Mouse (Mus musculus) CD4-positive, CD25-positive, alpha-beta regulatory T cell, adult 4 months (primary cell): ENCODE results near the gene Snapc3. TPM values are rescaled to one million over a fixed set of nuclear protein-coding genes. Genes with fewer than 3 reads are reported as not detected.
"Not testable (repeated sequence)": the region's sequence is repeated elsewhere in the genome, so short reads cannot be mapped to it uniquely, and the experiment has no call there.

Experiments used
- ATAC-seq: one replicate; pipeline ENCODE4 v1.8.0; 2017
- polyA plus RNA-seq, 2 experiments: library from polyadenylated mRNA; unstranded; fragments of 100-300 nt; shearing (Covaris generic); gene quantifications; one replicate each; pipeline ENCODE4 v1.2.1; 2017

Gene Snapc3
- polyA plus RNA-seq, 2 experiments from 2014 or later = 39.8 to 48.2 TPM

DNA sequence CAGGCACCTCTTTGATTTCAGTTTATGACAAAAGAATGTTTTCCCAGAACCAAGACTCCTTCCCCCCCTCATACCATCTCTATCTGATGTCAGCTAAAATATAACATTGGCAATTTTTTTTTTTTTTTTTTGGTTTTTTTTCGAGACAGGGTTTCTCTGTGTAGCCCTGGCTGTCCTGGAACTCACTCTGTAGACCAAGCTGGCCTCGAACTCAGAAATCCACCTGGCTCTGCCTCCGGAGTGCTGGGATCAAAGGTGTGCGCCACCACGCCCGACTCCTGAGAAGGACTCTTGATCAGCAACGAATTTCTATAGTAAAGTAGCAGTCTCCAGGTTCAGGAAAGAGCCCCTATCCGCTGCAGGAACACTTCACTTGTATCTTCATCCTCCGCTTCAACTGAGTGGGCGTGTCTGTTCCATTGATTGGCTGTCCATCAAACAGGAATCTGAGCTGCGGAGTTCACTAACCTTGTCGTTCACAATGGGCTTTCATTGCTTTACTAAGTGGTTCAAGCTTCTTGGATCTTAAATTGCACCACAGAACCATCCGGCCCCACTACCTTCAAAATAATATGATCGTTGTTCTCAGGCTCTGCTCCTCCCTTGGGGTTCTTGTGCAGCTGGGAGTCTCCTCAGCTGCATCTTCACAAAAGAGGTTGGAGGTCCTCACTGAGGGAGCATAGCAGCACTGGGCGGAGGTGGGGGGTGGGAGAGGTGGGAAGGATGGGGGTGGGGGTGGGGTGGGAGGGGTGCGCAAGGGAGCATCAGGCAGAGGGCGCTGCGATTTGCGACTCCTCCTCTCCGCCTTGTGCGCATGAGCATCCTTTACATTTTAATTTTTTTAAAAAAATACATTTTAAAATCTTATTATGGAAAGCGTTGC lies 82.9 kb downstream of the Snapc3 start:
- ATAC-seq = no peak

DNA sequence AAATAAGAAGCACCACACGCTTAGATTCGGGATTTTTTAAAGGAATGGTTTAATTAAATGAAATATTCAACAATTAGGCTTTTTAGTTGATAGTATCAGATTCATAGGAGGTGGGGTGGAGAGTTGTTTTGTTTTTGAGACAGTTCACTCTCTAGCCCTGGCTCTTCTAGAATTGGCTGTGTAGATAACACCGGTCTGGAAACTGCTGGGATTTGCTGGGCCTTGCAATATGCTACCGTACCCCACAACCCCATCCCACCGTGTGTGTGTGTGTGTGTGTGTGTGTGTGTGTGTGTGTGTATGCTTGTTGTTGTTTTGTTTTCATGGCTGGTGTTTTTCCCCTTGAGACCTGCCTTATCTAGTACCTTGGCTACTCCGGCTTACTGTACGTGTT lies 83.5 kb downstream of the Snapc3 start:
- no peak for ATAC-seq

DNA sequence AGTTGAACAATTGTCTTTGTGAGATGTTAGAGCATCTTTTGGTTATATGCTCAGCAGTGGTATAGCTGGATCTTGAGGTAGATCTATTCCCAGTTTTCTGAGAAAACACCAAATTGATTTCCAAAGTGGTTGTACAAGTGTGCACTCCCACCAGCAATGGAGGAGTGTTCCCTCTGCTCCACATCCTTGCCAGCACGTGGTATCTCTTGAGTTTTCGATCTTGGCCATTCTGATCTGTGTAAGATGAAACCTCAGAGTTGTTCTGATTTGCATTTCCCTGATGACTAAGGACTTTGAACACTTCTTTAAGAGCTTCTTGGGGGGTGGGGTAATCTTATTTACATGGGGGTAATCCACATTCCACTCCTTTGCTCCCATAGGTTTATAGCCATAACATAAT lies 92.1 kb downstream of the Snapc3 start:
- no peak for ATAC-seq

DNA sequence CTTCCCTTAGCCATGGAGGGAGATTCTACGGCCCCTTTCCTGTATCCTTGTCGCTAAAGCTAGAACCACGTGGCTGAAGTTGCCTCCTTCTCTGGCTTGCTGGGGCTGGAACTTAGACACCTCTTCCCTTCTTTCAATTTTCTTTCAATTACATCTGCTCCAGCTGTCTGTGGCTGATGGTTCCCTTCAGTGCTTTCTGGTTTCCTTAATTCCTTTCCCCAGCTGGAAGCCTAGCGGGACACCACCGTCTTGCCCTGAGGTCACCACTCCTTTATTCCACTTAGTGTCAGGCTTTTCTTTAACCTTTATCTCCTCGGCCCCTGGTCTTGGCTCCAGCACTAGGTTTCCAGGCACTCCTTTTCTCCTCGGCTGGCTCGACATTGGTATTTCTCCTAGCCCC lies 93.6 kb downstream of the Snapc3 start:
- no peak for ATAC-seq

DNA sequence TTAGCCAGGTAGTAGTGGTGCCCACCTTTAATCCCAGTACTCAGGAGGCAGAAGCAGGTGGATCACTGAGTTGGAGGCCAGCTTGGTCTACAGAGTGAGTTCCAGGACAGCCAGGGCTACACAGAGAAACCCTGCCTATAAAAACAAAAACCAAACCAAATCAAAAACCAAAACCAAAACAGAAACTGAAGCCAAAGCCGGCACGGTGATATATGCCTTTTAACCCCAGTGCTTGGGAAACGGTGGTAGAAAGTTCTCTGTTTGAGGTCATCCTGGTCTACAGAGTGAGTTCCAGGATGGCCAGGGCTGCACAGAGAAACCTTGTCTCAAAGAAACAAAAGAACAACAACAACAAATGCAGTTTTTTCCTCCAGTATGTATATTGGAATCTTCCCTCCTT lies 94.7 kb downstream of the Snapc3 start:
- ATAC-seq = peak; percentile 75

DNA sequence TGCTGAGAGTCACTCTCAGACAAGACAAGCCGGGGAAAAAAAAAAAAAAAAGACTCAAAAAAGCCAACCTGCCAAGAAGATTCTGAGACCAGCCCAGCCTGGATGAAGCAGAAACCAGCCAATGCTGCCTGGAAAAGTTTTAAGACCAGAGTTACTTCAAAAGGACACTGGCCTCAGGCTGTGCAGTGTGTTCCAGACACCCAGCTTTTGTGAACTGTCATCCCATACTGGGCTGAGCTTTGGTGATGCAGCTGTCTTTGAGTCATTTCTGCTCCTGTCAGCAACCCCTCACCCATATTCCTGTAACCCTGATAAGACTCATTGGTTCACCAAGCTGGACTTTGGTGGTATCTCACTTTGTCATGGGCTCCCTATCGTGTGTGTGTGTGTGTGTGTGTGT lies 95.1 kb downstream of the Snapc3 start:
- peak; percentile 10 for ATAC-seq

DNA sequence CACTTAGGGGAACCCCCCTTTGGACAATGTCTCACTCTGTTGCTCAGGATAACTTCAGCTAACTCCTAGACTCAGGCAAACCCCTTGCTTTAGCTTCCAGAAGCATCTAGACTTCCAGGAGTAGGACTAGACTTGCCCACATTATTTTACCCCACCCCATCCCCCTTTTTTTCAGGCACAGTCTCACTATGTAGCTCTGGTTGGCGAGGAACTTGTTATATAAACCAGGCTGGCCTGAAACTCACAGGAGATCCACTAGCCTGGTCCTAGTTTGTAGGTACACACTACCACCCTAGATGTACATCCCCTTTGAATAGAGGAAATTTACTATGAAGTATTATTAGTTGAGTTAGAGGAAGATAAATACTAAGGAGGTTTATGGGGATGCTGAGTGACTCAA lies 96.7 kb downstream of the Snapc3 start:
- ATAC-seq = no peak

DNA sequence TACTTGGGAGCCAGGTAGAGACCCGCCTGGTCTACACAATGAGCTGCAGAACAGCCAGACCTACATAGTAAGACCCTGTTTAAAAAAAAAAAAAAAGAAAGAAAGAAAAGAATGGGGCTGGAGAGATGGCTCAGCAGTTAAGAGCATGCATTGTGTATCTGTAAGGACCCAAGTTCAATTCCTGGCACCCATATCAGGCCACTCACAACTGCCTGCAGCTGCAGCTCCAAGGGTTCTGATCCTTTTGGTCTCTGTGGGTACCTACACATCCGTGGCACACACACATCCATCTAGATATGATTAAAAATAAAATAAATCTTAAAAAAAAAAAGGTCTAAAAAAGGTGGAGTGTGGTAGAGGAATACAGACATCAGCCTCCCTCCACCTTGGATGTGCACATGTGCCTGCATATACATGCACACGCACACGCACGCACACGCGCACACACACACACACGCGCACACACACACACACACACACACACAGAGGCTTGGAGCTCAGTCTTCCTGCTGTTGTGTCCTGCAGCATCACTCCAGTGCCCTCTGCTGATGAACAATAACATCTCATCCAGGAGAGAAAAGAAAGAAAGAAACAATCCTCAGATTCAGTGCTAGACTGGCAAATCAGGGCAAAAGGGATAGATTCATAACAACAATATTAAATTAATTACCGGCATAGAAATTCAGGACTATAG lies 97.6 kb downstream of the Snapc3 start:
- no peak for ATAC-seq

DNA sequence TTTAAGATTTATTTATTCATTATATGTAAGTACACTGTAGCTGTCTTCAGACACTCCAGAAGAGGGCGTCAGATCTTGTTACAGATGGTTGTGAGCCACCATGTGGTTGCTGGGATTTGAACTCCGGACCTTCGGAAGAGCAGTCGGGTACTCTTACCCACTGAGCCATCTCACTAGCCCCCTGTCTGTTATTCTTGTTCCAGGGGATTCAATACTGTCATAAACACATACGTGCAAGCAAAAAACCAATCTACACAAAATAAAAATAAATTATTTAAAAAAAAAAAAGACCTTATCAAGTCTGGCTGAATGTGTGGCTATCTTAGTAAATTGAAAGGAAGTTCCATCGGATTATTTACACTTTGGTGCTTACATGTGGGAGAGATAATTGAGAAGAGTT lies 98.6 kb downstream of the Snapc3 start:
- not testable (repeated sequence) for ATAC-seq

Other genes starting within 250 kb of the Snapc3 start
- gene Ttc39b, start 93.5 kb upstream of the Snapc3 start, polyA plus RNA-seq = 100 to 1,000 TPM in 1 of 2 experiments, 10 to 100 TPM in 1; 90.9 to 104 TPM
- 10 to 100 TPM; 66.0 to 83.8 TPM for gene Psip1, start 68.7 kb downstream of the Snapc3 start, polyA plus RNA-seq
- gene Ccdc171, start 107.8 kb downstream of the Snapc3 start, polyA plus RNA-seq = 10 to 100 TPM; 16.3 to 19.5 TPM